Mouse (Mus musculus): ENCODE data around the gene Gclm.

DNA sequence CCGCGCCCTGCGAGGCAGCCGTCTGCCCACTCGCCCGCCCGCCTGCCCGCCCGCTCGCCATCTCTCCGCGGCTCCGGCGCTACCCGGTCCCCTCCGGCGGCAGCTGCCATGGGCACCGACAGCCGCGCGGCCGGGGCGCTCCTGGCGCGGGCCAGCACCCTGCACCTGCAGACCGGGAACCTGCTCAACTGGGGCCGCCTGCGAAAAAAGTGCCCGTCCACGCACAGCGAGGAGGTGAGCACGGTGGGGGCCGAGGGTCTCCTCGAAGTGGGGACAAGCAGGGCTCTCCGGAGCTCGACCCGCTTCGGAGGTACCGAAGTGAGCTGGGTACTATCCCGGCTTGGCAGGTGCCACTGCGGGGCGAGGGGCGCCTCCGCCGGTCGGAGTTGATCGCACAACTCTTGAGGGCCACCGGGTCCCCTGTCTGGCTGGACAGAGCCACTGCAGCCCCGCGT lies 548 bp downstream of the Gclm start:
- peak; percentile 36 for TF ChIP-seq CTCF (IDR thresholded peaks at IDR 0.05; ENCODE audit: low read depth)
- no peak for TF ChIP-seq EP300 (IDR thresholded peaks at IDR 0.05; ENCODE audit: low read depth)

Measured in heart, postnatal 0 days (tissue).